Mouse (Mus musculus) lung, embryonic 14.5 days (tissue): ENCODE data around the gene Gm3618. TPM values are rescaled to one million over a fixed set of nuclear protein-coding genes. Genes with fewer than 3 reads are reported as not detected.
"Not testable (repeated sequence)": the region's sequence is repeated elsewhere in the genome, so short reads cannot be mapped to it uniquely, and the experiment has no call there.

Source experiments
- ATAC-seq: fragments of 200-750 bp; cut with Nextera tagmentation; 2 replicates; pipeline ENCODE4 v1.8.0; 2017; ENCODE audit warnings: mild to moderate bottlenecking, moderate TSS enrichment, moderate library complexity; ENCODE audit not compliant: insufficient read depth
- DNase-seq: peaks from one replicate; pipeline ENCODE4 v3.0.0-alpha.2; 2015
- H3K27ac ChIP-seq: fragments of 300-500 bp; sonication (generic); 2 replicates; pipeline ENCODE4 v1.5.1; 2014; ENCODE audit warnings: low read depth, mild to moderate bottlenecking, moderate library complexity
- H3K27me3 ChIP-seq: fragments of 300-500 bp; sonication (generic); 2 replicates; pipeline ENCODE4 v1.6.1; 2014; ENCODE audit warnings: low read length, control low read depth; ENCODE audit not compliant: insufficient read depth
- H3K36me3 ChIP-seq: fragments of 300-500 bp; sonication (generic); 2 replicates; pipeline ENCODE4 v1.6.1; 2014; ENCODE audit warnings: control low read depth; ENCODE audit not compliant: insufficient read depth
- H3K4me1 ChIP-seq: fragments of 300-500 bp; sonication (generic); 2 replicates; pipeline ENCODE4 v1.6.1; 2014; ENCODE audit warnings: antibody characterized with exemption, control low read depth; ENCODE audit not compliant: insufficient read depth
- H3K4me2 ChIP-seq: fragments of 300-500 bp; sonication (generic); 2 replicates; pipeline ENCODE4 v1.6.1; 2014; ENCODE audit warnings: mild to moderate bottlenecking
- H3K4me3 ChIP-seq: fragments of 300-500 bp; sonication (generic); 2 replicates; pipeline ENCODE4 v1.5.1; 2014; ENCODE audit warnings: low read depth, low read length
- H3K9ac ChIP-seq: fragments of 300-500 bp; sonication (generic); 2 replicates; pipeline ENCODE4 v1.6.1; 2014
- H3K9me3 ChIP-seq: fragments of 300-500 bp; sonication (generic); 2 replicates; pipeline ENCODE4 v1.6.1; 2016; ENCODE audit warnings: low read depth, low read length, control low read depth
- WGBS: fragments of 180-500 bp; shearing (Covaris S2); extraction: QIAGEN DNeasy Blood & Tissue Kit; methylation state at CpG from one replicate; pipeline ENCODE4 v1.1.7; 2014; 5-methylcytosine and 5-hydroxymethylcytosine counted together
- polyA plus RNA-seq: library from polyadenylated mRNA; unstranded; fragments of >200 nt; fragmentation: Nextera tagmentation; extraction: Ambion mirVana; gene quantifications from 2 replicates; pipeline ENCODE4 v1.2.1, GENCODE M21; 2014

Gene Gm3618
- not detected in 2 replicates for polyA plus RNA-seq

GRCm38 (mm10) chr14:6343578-6343977 lies at the start of gene Gm3618:
Gene Gm3618 (minus strand): TSS chr14:6343678.
- no CpG with 5 or more reads among the region's 10 CpGs for WGBS
- H3K27ac ChIP-seq, ATAC-seq: not testable (repeated sequence)

GRCm38 (mm10) chr14:6390219-6390618 lies 46.7 kb upstream of the Gm3618 start, which contains the start of gene Gm16440:
Gene Gm16440 (minus strand): TSS chr14:6390319.
- H3K4me3 ChIP-seq, H3K36me3 ChIP-seq, H3K9me3 ChIP-seq, H3K9ac ChIP-seq, H3K27ac ChIP-seq, H3K4me2 ChIP-seq, H3K27me3 ChIP-seq, H3K4me1 ChIP-seq, DNase-seq, ATAC-seq: not testable (repeated sequence)
- WGBS, result 83% methylated on average over 2 of the region's 4 CpGs

More at GRCm38 (mm10) chr14:6343578-6343977, at the start of gene Gm3618:
- H3K27me3 ChIP-seq, DNase-seq, H3K4me1 ChIP-seq, H3K4me2 ChIP-seq, H3K4me3 ChIP-seq, H3K9ac ChIP-seq, H3K9me3 ChIP-seq, H3K36me3 ChIP-seq: not testable (repeated sequence)

- H3K36me3 ChIP-seq, H3K4me2 ChIP-seq, H3K4me1 ChIP-seq, H3K4me3 ChIP-seq, H3K9ac ChIP-seq, H3K9me3 ChIP-seq, H3K27me3 ChIP-seq, H3K27ac ChIP-seq, ATAC-seq, DNase-seq: not testable (repeated sequence)
- 71% methylated on average over 2 of the region's 2 CpGs for WGBS
These were observed 38.7 kb downstream of the Gm3618 start, which contains the start of gene Gm21103 for GRCm38 (mm10) chr14:6304743-6305142. Gene Gm21103 (minus strand): TSS chr14:6304843.

GRCm38 (mm10) chr14:6286931-6287715 lies 56.4 kb downstream of the Gm3618 start, which contains the start of gene Gm3411:
Gene Gm3411 (minus strand): TSS chr14:6287250.
- not testable (repeated sequence) for H3K27me3 ChIP-seq, H3K9me3 ChIP-seq, H3K36me3 ChIP-seq, ATAC-seq, H3K4me1 ChIP-seq, H3K27ac ChIP-seq
- Histone ChIP-seq H3K9ac (peak within 1 kb of the TSS; percentile 34; the same call in 1 of the 2 replicates), H3K4me3 (peak within 1 kb of the TSS; percentile 39), H3K4me2 (peak within 1 kb of the TSS; percentile 61)
- WGBS, result 1% methylated on average over 45 of the region's 57 CpGs
- DNase-seq, result peak; percentile 61

Other genes starting within 250 kb of the Gm3618 start
- gene Gm8206, start 249.7 kb downstream of the Gm3618 start, polyA plus RNA-seq, result 0.34 and 1.2 TPM in 2 replicates
- 2.6 TPM in 2 replicates for gene Gm3468, start 235.0 kb downstream of the Gm3618 start, polyA plus RNA-seq
- not detected in 2 replicates for gene Gm3476, start 217.9 kb downstream of the Gm3618 start, polyA plus RNA-seq
- gene Gm21560, start 124.4 kb downstream of the Gm3618 start, polyA plus RNA-seq, result not detected in 2 replicates
- 1.2 and 1.4 TPM in 2 replicates for gene Gm3411, start 56.4 kb downstream of the Gm3618 start, polyA plus RNA-seq
- gene Gm21103, start 38.8 kb downstream of the Gm3618 start, polyA plus RNA-seq, result not detected in 2 replicates
- not detected in 2 replicates for gene Gm16440, start 46.6 kb upstream of the Gm3618 start, polyA plus RNA-seq
- gene Gm3591, start 68.8 kb upstream of the Gm3618 start, polyA plus RNA-seq, result 0.42 and 0.70 TPM in 2 replicates
- not detected in 2 replicates for gene Gm3594, start 100.9 kb upstream of the Gm3618 start, polyA plus RNA-seq
- gene Gm8356, start 193.6 kb upstream of the Gm3618 start, polyA plus RNA-seq, result not detected in 2 replicates
- gene Gm3629, start 246.9 kb upstream of the Gm3618 start, polyA plus RNA-seq, result 0.37 TPM in 1 of 2 replicates, not detected in the other